Mouse (Mus musculus) forebrain, embryonic 13.5 days (tissue): ENCODE measurements at regions not wholly inside any gene's neighbourhood (a gene's known extent, or its start where the extent isn't known, plus 50 kb on each side); places are given as distances from the start of the nearest gene placed in this dataset.

Source experiments
- ATAC-seq: fragments of 200-750 bp; cut with Nextera tagmentation; 2 replicates; pipeline ENCODE4 v1.8.0; 2017
- H3K27ac ChIP-seq: fragments of 300-500 bp; sonication (generic); 2 replicates; pipeline ENCODE4 v1.5.1; 2015; ENCODE audit warnings: inconsistent platforms, mild to moderate bottlenecking, moderate library complexity
- H3K27me3 ChIP-seq: fragments of 300-500 bp; sonication (generic); 2 replicates; pipeline ENCODE4 v1.6.1; 2015; ENCODE audit warnings: mild to moderate bottlenecking, inconsistent platforms
- H3K36me3 ChIP-seq: fragments of 300-500 bp; sonication (generic); 2 replicates; pipeline ENCODE4 v1.6.1; 2015; ENCODE audit warnings: mild to moderate bottlenecking, inconsistent platforms; ENCODE audit not compliant: poor library complexity, severe bottlenecking
- H3K4me1 ChIP-seq: fragments of 300-500 bp; sonication (generic); 2 replicates; pipeline ENCODE4 v1.6.1; 2015; ENCODE audit warnings: inconsistent platforms
- H3K4me2 ChIP-seq: fragments of 300-500 bp; sonication (generic); 2 replicates; pipeline ENCODE4 v1.6.1; 2015; ENCODE audit warnings: inconsistent platforms, mild to moderate bottlenecking, moderate library complexity
- H3K4me3 ChIP-seq: fragments of 300-500 bp; sonication (generic); 2 replicates; pipeline ENCODE4 v1.5.1; 2015; ENCODE audit warnings: mild to moderate bottlenecking, inconsistent platforms
- H3K9ac ChIP-seq: fragments of 300-500 bp; sonication (generic); 2 replicates; pipeline ENCODE4 v1.6.1; 2015; ENCODE audit warnings: mild to moderate bottlenecking, inconsistent platforms
- H3K9me3 ChIP-seq: fragments of 300-500 bp; sonication (generic); replicated peaks from 2 replicates; pipeline ENCODE4 v1.6.1; 2016; ENCODE audit warnings: inconsistent platforms
- WGBS: fragments of 180-500 bp; shearing (Covaris S2); methylation state at CpG from one replicate; pipeline ENCODE4 v1.1.7; 2015; 5-methylcytosine and 5-hydroxymethylcytosine counted together

- no peaks in the 10 kb centered on the region for H3K36me3 ChIP-seq
- peaks cover 26% of the 10 kb centered on the region for H3K27me3 ChIP-seq
- H3K4me3 ChIP-seq: no peak overlapping the region
- peaks cover 46% of the 10 kb centered on the region for H3K4me1 ChIP-seq
- WGBS: 66% methylated on average over 22 of the region's 22 CpGs
- ATAC-seq: no peak
- no peak overlapping the region for H3K27ac ChIP-seq
- H3K9me3 ChIP-seq: no peaks in the 10 kb centered on the region
- no peak overlapping the region for H3K9ac ChIP-seq
- H3K4me2 ChIP-seq: no peak overlapping the region
These were observed 211.9 kb downstream of the Rplp1 start for GRCm38 (mm10) chr9:61702280-61702966.

- 89% methylated on average over 6 of the region's 6 CpGs for WGBS
- Histone ChIP-seq H3K36me3 (no peaks in the 10 kb centered on the region), H3K4me1 (peaks cover 46% of the 10 kb centered on the region), H3K4me2 (no peak overlapping the region), H3K9me3 (no peaks in the 10 kb centered on the region), H3K9ac (no peak overlapping the region), H3K4me3 (no peak overlapping the region), H3K27me3 (peaks cover 26% of the 10 kb centered on the region), H3K27ac (no peak overlapping the region)
- no peak for ATAC-seq
These were observed 213.8 kb downstream of the Rplp1 start for GRCm38 (mm10) chr9:61700576-61700975.

GRCm38 (mm10) chr9:61699618-61700017, 214.7 kb downstream of the Rplp1 start:
- peaks cover 30% of the 10 kb centered on the region for H3K27me3 ChIP-seq
- no peak overlapping the region for H3K27ac ChIP-seq
- 77% methylated on average over 5 of the region's 5 CpGs for WGBS
- H3K9me3 ChIP-seq: no peaks in the 10 kb centered on the region
- H3K4me3 ChIP-seq: no peak overlapping the region
- H3K36me3 ChIP-seq: no peaks in the 10 kb centered on the region
- H3K4me1 ChIP-seq: peaks cover 48% of the 10 kb centered on the region
- no peak overlapping the region for H3K4me2 ChIP-seq
- ATAC-seq: no peak
- H3K9ac ChIP-seq: no peak overlapping the region

- H3K9ac ChIP-seq: no peak overlapping the region
- no peak overlapping the region for H3K4me3 ChIP-seq
- H3K27ac ChIP-seq: no peak overlapping the region
- peaks cover 40% of the 10 kb centered on the region for H3K4me1 ChIP-seq
- peak; percentile 50; the same call in 1 of the 2 replicates for ATAC-seq
- no peak overlapping the region for H3K4me2 ChIP-seq
- H3K9me3 ChIP-seq: no peaks in the 10 kb centered on the region
- peaks cover 36% of the 10 kb centered on the region for H3K27me3 ChIP-seq
- 10% methylated on average over 11 of the region's 11 CpGs for WGBS
- no peaks in the 10 kb centered on the region for H3K36me3 ChIP-seq
These were observed 216.4 kb downstream of the Rplp1 start for GRCm38 (mm10) chr9:61697959-61698358.

GRCm38 (mm10) chr9:61696831-61697230, 217.5 kb downstream of the Rplp1 start:
- ATAC-seq: no peak
- 97% methylated on average over 3 of the region's 3 CpGs for WGBS
- Histone ChIP-seq H3K4me3 (no peak overlapping the region), H3K4me1 (peaks cover 31% of the 10 kb centered on the region), H3K27ac (no peak overlapping the region), H3K27me3 (peaks cover 36% of the 10 kb centered on the region), H3K4me2 (no peak overlapping the region), H3K9me3 (no peaks in the 10 kb centered on the region), H3K9ac (no peak overlapping the region), H3K36me3 (no peaks in the 10 kb centered on the region)

- Histone ChIP-seq H3K4me1 (peaks cover 31% of the 10 kb centered on the region), H3K9me3 (no peaks in the 10 kb centered on the region), H3K4me3 (no peak overlapping the region), H3K27me3 (peaks cover 31% of the 10 kb centered on the region), H3K36me3 (no peaks in the 10 kb centered on the region), H3K9ac (no peak overlapping the region), H3K27ac (no peak overlapping the region), H3K4me2 (no peak overlapping the region)
- no peak for ATAC-seq
- 82% methylated on average over 2 of the region's 2 CpGs for WGBS
These were observed 218.5 kb downstream of the Rplp1 start for GRCm38 (mm10) chr9:61695821-61696220.

- 8% methylated on average over 9 of the region's 9 CpGs for WGBS
- ATAC-seq: no peak
These were observed 219.0 kb downstream of the Rplp1 start for GRCm38 (mm10) chr9:61695381-61695791.

GRCm38 (mm10) chr9:61694206-61694605, 220.1 kb downstream of the Rplp1 start:
- peaks cover 18% of the 10 kb centered on the region; the same call in 1 of the 2 replicates for H3K27me3 ChIP-seq
- ATAC-seq: no peak
- 92% methylated on average over 10 of the region's 10 CpGs for WGBS
- H3K4me2 ChIP-seq: no peak overlapping the region
- H3K9ac ChIP-seq: no peak overlapping the region
- no peaks in the 10 kb centered on the region for H3K9me3 ChIP-seq
- H3K4me1 ChIP-seq: peaks cover 26% of the 10 kb centered on the region
- no peak overlapping the region for H3K27ac ChIP-seq
- no peaks in the 10 kb centered on the region for H3K36me3 ChIP-seq
- H3K4me3 ChIP-seq: no peak overlapping the region

More at GRCm38 (mm10) chr9:61695381-61695791, 219.0 kb downstream of the Rplp1 start:
- Histone ChIP-seq H3K27me3 (peaks cover 28% of the 10 kb centered on the region), H3K4me2 (no peak overlapping the region), H3K9me3 (no peaks in the 10 kb centered on the region), H3K36me3 (no peaks in the 10 kb centered on the region), H3K4me3 (no peak overlapping the region), H3K9ac (no peak overlapping the region), H3K27ac (no peak overlapping the region), H3K4me1 (peaks cover 31% of the 10 kb centered on the region)

- peaks cover 16% of the 10 kb centered on the region for H3K4me1 ChIP-seq
- H3K27me3 ChIP-seq: peaks cover 19% of the 10 kb centered on the region; the same call in 1 of the 2 replicates
- H3K4me3 ChIP-seq: no peak overlapping the region
- H3K27ac ChIP-seq: no peak overlapping the region
- H3K4me2 ChIP-seq: no peak overlapping the region
- no peak overlapping the region for H3K9ac ChIP-seq
- H3K36me3 ChIP-seq: no peaks in the 10 kb centered on the region
- H3K9me3 ChIP-seq: no peaks in the 10 kb centered on the region
- WGBS: 82% methylated on average over 3 of the region's 3 CpGs
- ATAC-seq: no peak
These were observed 223.6 kb downstream of the Rplp1 start for GRCm38 (mm10) chr9:61690786-61691185.

GRCm38 (mm10) chr9:61689939-61690338, 224.4 kb downstream of the Rplp1 start:
- Histone ChIP-seq H3K9ac (no peak overlapping the region), H3K4me1 (peaks cover 9% of the 10 kb centered on the region), H3K36me3 (no peaks in the 10 kb centered on the region), H3K4me3 (no peak overlapping the region), H3K27ac (no peak overlapping the region), H3K9me3 (no peaks in the 10 kb centered on the region), H3K27me3 (peaks cover 16% of the 10 kb centered on the region; the same call in 1 of the 2 replicates), H3K4me2 (no peak overlapping the region)
- no peak for ATAC-seq
- 82% methylated on average over 7 of the region's 7 CpGs for WGBS

- 30% methylated on average over 5 of the region's 5 CpGs for WGBS
These were observed 224.8 kb downstream of the Rplp1 start for GRCm38 (mm10) chr9:61689516-61689915.

GRCm38 (mm10) chr9:61683557-61683956, 230.8 kb downstream of the Rplp1 start:
- no peak overlapping the region for H3K4me2 ChIP-seq
- H3K9ac ChIP-seq: no peak overlapping the region
- H3K36me3 ChIP-seq: no peaks in the 10 kb centered on the region
- WGBS: 56% methylated on average over 4 of the region's 4 CpGs
- no peak overlapping the region for H3K4me3 ChIP-seq
- no peaks in the 10 kb centered on the region for H3K9me3 ChIP-seq
- peaks cover 18% of the 10 kb centered on the region; the same call in 1 of the 2 replicates for H3K27me3 ChIP-seq
- H3K4me1 ChIP-seq: peaks cover 14% of the 10 kb centered on the region
- no peak overlapping the region for H3K27ac ChIP-seq
- ATAC-seq: no peak

More at GRCm38 (mm10) chr9:61689516-61689915, 224.8 kb downstream of the Rplp1 start:
- Histone ChIP-seq H3K27ac (no peak overlapping the region), H3K4me2 (no peak overlapping the region), H3K4me3 (no peak overlapping the region), H3K9ac (no peak overlapping the region), H3K27me3 (peaks cover 16% of the 10 kb centered on the region; the same call in 1 of the 2 replicates), H3K4me1 (peaks cover 9% of the 10 kb centered on the region), H3K36me3 (no peaks in the 10 kb centered on the region), H3K9me3 (no peaks in the 10 kb centered on the region)
- ATAC-seq: no peak
